Mouse (Mus musculus) ovary, adult 18-20 months (tissue): ENCODE results near the gene Tfr2.
A peak's percentile ranks its signal among the peaks of the same experiment; 100 is the strongest.

ENCODE experiments used
- DNase-seq: peaks from one replicate; pipeline ENCODE4 v3.0.0; 2022; ENCODE audit warnings: low spot score, mixed read lengths

The Tfr2 gene

GRCm38 (mm10) chr5:137537461-137537860 is 32.2 kb upstream of the Tfr2 start:
- DNase-seq, result no peak

- no peak for DNase-seq
Measured at GRCm38 (mm10) chr5:137539291-137539801, 30.3 kb upstream of the Tfr2 start.

- DNase-seq, result no peak
Measured at GRCm38 (mm10) chr5:137540991-137541390, 28.6 kb upstream of the Tfr2 start.

- no peak for DNase-seq
Measured at GRCm38 (mm10) chr5:137541768-137542540, 27.7 kb upstream of the Tfr2 start.

- no peak for DNase-seq
Measured at GRCm38 (mm10) chr5:137544926-137545325, 24.7 kb upstream of the Tfr2 start.

GRCm38 (mm10) chr5:137545596-137545995 is 24.0 kb upstream of the Tfr2 start:
- DNase-seq, result no peak

- no peak for DNase-seq
Measured at GRCm38 (mm10) chr5:137549840-137550239, 19.8 kb upstream of the Tfr2 start.

GRCm38 (mm10) chr5:137551119-137551518 is 18.5 kb upstream of the Tfr2 start:
- DNase-seq, result no peak

- no peak for DNase-seq
Measured at GRCm38 (mm10) chr5:137553000-137553399, 16.6 kb upstream of the Tfr2 start.

- peak; percentile 40 for DNase-seq
Measured at GRCm38 (mm10) chr5:137553411-137553837, 16.2 kb upstream of the Tfr2 start, which contains the start of gene Actl6b. Gene Actl6b, plus strand, starts transcription at chr5:137553517.

GRCm38 (mm10) chr5:137553898-137554297 is 15.7 kb upstream of the Tfr2 start:
- DNase-seq, result no peak

GRCm38 (mm10) chr5:137561556-137561955 is 8.1 kb upstream of the Tfr2 start:
- DNase-seq, result no peak

GRCm38 (mm10) chr5:137562965-137563364 is 6.7 kb upstream of the Tfr2 start:
- DNase-seq, result no peak

- no peak for DNase-seq
Measured at GRCm38 (mm10) chr5:137565744-137566143, 3.9 kb upstream of the Tfr2 start.

- DNase-seq, result no peak
Measured at GRCm38 (mm10) chr5:137566416-137566815, 3.2 kb upstream of the Tfr2 start.

- no peak for DNase-seq
Measured at GRCm38 (mm10) chr5:137568223-137568798, 1.3 kb upstream of the Tfr2 start.

GRCm38 (mm10) chr5:137569031-137569430 is 609 bp upstream of the Tfr2 start:
- no peak for DNase-seq

GRCm38 (mm10) chr5:137570181-137570580 is 541 bp downstream of the Tfr2 start:
- no peak for DNase-seq

- no peak for DNase-seq
Measured at GRCm38 (mm10) chr5:137570691-137571586, 1.3 kb downstream of the Tfr2 start.

- peak; percentile 40 for DNase-seq
Measured at GRCm38 (mm10) chr5:137574470-137574901, 4.8 kb downstream of the Tfr2 start.

- no peak for DNase-seq
Measured at GRCm38 (mm10) chr5:137580246-137580645, 10.6 kb downstream of the Tfr2 start.

GRCm38 (mm10) chr5:137582702-137583101 is 13.1 kb downstream of the Tfr2 start:
- DNase-seq, result no peak
